Mouse (Mus musculus): Measurements from ENCODE around the gene Pnpla7.
"Not testable (repeated sequence)": the region's sequence is repeated elsewhere in the genome, so short reads cannot be mapped to it uniquely, and the experiment has no call there.

Gene Pnpla7

DNA sequence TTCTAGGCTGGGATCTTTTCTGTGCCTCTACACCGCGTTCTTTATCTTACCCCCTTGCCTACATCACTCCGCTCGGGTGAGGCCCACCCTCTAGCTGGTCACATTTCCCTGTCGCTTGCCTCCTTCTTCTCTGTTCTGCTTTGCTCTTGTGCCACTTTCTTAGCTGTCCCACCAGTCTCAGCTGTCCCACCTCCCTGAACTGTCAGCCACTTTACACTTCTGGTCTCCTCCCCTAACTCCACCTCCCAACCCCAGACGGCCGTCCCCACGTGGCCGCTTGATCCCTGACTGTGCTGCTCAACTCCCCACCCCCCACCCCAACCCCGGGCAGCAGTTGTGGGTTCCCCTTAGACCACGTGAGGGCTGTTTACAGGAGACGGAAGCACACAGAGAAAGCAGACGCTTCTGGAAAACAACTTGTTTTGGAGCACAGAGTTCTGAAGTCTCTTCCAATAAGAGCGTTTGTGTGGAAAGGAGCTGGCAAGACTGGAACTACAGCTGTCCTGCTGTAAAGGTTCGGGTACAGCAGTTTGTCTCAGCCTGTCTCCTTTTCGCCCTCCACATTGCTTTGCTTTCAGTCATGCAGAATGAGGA, at the start of gene Pnpla7:
TSS of gene Pnpla7 (plus strand) at position 330 of the 594 bp plus-strand sequence.
- peak; percentile 81 to 88 for DNase-seq

DNA sequence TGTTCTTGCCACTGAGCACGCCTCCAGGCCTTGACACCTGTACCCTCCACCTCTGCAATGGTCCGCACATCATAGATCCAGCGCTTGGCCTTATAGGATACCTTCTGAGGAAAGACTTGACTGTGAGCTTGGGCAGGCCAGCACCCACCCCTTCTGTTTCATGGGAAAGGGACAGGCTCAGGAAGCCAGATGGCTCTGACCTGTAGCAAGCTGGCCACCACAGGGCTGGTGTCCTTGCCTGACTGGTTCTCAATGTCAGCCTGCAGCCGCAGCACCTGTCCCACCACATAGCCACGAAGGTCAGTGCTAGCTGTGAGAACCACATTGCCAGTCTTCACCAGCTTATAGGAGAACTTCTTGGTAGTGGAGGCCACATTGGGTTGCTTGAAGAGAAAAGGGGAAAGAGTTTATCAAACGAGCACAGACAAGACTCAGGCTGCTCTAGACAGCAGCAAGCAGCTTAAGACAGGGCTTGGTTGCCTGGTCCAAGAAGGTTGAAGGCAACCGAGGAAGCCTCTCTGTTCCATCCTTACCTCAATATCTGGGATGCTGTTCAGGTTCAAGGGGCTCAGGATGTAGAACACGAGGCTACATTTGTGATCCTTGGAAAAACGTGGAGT, 49.4 kb upstream of the Pnpla7 start:
- no peak for DNase-seq

DNA sequence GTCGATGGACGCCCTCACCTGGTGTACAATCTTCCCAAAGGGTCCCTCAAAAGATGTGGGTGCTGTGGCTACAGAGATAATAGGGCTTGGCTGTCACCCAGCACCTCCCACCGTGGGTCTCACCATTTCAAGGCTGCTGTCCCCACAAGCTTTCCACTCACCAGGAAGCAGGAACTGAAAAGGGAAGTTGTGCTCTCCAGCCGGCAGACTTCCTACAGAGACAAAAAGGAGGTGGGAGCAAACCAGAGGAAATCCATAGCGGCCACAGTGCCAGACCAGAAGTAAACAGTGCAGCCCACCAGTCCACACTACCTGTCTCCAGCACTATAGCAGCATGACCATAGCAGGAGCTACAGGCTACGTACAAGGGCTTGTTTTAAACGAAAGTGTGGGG, 48.9 kb upstream of the Pnpla7 start:
- no peak for DNase-seq

DNA sequence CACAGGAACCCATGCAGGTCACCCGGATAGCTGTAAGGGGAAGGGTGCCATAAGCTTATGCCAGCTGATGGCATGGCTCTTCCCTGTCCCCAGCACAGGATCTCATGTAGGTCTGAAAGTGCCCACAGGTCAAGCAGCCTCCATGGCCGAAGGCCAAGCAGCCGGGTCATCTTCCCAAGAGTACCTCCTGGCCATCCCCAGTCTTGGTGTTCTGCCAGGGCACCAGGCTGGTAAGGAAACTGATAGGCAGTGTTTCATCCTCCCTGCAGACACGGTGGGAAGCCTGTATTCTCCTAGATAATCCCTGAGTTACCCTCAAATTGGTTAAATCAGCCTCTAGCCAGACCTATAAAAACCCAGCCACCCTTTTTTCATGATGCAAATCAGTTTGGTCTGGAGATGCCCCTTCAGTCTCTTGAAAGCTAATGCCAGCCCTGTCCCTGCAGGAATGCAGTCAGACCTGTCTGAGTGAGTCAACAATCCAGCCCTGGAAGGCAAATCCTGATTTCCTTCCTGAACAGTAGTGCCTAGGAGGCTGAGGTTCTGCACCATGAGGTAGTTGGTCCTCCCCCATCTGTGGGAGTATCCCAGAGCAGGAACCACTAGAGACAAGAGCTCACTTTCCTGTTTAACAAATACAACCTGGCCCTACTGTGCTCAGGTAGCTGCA, 47.9 kb upstream of the Pnpla7 start:
- DNase-seq, result peak; percentile 34 to 64

DNA sequence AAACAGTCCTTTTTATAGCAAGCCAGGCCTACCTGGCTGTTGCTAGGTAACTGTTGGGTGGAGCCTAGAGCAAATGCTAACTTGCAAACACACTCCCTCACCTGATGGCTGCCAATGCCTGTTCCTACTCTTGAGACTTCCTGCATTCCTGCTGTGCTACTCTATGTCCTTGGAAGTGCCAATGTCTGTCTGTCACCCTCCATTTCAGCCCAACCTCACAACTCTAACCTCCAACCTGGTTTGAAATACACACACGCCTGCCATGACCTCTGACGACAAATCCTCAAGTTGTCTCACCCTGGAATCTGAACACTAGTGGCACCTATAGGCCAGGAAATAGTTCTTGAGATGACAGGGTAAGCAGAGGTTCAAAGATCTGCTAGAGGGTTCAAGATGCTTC, 46.7 kb upstream of the Pnpla7 start:
- DNase-seq, result peak in 1 of 2 experiments; percentile 17

DNA sequence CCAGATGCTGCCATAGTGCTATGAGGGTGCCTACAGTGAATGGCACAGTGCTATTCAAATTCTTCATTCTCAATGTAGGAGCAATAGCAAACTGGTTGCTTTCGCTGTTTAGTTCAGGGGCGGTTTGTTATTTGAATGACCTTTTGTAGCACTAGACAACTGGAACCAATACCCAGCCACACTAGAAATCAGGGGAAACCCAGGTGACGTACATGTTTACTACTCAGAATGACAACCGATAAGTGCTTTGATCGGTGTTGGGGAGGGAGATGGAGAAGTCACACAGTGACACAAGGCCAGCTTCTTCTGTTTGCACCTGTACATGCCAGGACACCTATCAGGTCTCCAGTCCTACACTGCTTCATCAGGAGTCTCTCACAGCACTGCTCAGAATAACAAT, 46.2 kb upstream of the Pnpla7 start:
- no peak for DNase-seq

DNA sequence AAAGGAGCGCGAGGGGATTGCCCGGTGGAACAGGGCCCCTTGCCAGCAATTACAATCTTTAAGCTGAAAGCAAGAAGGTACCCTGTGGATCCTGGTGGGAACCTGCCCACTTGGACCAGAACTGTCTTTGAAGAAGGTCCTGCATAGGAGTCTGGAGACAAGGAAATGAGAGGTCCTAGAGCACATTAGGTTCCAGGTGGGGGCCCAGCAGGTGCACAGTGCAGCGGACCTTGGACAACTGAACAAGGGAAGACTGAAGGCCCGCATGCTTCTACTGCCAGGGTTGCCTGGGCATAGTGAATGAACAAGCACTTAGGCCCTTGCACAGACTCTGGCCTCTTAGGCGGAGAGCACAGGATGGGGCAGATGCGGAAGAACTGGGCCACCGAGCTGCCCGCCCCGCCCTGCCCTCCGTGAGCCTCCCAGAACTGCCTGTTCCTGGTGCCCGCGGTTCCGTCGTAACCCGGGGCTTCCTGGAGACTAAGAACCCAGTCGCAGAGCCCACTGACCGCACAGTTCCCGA, 41.3 kb upstream of the Pnpla7 start:
- DNase-seq, result peak in 1 of 2 experiments; percentile 77

DNA sequence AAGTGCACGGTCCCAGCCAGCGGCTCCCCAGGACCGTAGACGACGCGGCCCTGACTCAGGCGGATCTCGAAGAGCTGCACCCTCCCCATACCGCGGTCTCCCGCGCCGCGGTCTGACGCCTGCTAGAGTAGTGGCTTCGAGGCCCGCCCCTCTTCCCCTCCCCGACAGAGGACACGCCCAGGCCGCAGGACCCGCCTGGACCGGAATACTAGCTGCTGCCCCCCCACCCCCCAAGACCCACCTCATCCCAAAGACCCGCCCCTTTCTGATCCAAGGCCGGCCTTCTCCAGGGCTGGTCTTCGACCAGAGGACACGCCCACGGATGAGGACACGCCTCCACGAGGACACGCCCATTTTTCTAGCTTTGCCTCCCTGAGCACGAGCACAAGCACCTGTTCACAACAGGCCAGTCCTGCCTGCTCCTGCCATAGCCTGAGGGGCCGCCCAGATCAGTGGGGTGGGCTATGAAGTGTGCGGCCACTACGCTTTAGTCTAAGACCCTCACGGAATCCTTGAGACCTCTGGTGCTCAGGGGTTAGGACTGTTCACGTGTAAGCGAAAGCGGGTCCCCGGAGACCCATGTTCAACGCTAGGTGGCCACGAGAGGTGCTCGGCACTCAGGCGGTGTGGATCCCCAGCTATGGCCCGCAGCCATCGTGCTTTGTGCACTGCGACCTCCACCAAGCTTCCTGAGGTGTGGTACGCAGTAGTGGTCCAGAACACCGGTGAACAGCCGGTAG, 40.6 kb upstream of the Pnpla7 start, which contains the start of gene Arrdc1:
TSS of gene Arrdc1 (minus strand) at position 196 of the 740 bp plus-strand sequence.
- DNase-seq, result peak; percentile 96 to 97

DNA sequence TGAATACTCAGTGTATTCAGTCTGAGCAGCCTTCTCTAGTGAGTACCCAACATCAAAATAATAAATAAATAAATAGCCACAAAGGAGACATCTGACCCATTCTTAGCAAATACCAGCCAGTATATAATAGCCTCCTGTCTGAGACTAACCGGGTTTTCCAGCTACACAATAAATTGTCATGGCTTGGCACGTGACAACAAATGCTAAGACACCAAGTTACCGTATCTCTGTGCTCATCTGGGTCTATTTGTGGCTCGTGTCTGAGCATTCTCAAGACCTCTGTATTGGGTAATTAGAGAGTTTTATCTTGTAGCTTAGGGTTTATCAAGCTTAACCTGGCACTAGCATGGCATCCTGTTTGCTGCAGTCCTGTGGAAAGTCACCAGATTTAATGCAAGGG, 33.7 kb upstream of the Pnpla7 start:
- no peak for DNase-seq

DNA sequence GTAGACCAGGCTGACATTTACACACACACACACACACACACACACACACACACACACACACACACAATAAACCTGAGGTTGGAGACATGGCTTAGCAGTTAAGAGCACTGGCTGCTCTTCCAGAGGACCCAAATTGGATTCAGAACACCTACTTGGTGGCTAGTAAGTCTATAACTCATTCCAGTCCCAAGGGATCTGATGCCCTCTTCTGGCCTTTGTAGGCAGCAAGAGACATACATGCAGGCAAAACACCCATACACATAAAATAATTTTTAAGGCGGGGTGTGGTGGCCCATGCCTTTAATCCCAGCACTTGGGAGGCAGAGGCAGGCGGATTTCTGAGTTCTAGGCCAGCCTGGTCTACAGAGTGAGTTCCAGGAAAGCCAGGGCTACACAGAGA, 31.5 kb upstream of the Pnpla7 start:
- peak; percentile 36 to 56 for DNase-seq

DNA sequence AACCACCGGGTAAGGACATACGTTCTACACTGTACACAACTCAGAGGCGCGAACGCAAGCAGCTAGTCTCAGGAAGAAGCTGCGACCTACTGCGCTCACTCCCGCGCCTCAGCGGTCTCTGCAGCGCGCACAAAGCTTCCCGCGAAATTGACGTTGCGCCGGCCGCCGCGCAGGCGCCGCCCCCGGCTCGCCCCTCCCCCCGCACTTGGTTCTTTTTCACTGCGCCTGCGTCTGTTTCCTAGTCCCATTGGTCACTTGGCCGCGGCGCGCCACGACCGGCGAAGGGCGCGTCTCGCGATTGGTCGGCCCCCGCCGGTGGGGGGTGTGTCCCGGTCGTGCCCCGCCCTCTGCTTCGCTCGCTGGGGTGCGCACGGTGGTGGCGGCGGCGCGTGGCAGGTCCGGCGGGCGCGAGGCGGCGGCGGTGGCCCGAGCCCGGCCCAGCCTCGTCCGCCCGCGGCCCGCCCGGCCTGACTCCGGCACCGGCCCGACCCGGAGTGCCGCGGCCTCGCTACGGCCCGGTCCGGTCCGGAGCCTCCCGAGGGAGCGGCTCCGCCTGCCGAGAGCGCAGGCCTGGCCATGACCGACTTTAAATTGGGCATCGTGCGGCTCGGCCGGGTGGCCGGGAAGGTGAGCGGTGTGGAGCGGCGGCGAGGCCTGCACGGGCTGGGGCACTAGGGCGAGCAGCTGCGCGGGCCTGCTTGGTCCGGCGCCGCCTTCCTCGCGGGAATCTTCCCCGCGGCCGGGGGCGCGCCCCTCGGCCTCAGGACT, 26.2 kb upstream of the Pnpla7 start, which contains the start of gene Zmynd19:
TSS of gene Zmynd19 (plus strand) at position 372 of the 768 bp plus-strand sequence.
- peak; percentile 99 for DNase-seq

DNA sequence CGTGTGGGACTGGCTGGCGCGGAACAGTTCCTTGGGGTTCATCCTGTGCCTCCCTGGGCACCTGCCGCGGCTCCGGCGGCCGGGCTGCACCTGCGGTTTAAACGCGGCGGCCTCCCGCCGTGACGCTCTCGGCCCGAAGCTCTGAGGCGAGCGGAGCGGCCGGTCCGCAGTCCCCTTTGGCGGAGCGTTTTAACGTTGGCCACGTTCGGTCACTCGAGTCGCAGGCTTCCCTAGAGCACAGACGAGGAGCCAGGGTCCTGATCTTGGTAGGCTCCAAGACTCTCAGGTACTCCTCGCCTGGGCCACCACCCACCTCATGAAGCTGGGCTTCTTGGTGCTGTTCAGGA, 25.7 kb upstream of the Pnpla7 start:
- DNase-seq, result no peak

DNA sequence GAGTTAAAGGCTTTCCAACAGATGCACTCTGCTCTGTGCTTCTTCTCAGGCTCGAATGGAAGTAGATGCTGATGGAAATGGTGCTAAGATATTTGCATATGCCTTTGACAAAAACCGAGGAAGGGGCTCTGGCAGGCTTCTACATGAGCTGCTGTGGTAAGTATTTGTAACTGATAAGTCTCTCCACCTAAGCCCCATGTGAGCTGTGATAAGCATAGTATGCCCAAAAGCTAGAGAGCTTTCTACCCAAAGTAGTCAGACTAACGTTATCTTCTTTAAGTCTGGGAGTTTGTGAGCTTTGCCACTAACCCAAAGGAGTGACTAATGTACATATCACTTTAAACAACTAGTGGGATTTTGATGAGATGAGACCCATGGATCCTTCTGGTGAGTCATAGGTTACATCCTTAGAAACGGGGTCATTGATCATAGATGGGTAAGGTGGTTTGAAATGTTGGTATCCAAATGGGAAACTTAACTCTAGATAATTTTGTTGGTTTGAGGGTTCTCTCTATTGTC, 23.2 kb upstream of the Pnpla7 start:
- no peak for DNase-seq

DNA sequence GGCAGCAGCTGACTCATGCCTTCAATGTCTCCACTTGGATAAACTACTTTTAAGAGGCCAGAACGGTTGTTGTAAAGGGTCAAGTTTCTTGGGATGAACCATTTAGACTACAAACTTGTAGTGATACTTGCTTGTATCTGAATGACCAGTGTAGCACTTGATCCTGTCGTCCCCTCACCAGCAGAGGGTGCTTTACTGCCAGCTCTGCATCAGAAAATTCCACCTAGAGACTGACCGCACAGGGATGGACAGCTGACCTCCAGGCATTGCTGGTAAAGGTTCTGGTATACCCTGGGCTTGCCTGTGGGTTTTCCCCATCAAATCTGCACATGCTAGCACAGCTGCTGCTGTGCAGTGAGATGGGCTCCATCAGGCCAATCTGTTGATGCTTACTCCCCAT, 14.9 kb upstream of the Pnpla7 start:
- DNase-seq, result peak; percentile 43 to 63

DNA sequence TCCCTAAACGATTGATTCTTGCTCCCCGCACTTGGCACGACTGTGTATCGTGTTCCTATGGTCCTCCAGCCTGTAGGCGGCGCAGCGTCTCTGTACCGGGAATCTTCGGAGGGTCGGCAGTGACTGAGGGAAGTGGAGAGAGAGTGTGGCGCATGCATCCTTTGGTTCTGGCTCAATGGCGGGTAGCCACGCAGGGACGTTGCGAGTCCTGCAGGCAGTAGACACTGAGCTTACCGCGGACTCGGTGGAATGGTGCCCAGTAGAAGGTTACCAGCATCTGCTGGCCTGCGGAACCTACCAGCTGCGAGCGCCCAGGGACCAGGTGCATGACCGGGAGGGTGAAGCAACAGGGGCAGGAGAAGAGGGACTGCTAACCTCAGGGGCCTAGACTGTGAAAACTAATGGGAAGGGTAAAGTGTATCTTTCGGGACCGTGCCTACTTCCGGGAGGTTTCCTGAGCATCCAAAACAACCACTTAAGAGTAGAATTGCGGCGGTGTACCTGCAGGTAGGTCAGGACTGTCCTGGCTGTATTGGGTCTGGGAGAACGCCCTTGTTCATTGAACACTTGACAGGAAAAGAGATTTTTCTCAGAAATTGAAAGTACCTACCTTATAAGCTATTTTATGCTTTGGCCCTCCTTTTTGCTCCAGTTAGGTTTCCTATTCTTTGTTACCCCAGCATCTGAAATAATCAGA, 13.4 kb upstream of the Pnpla7 start, which contains the start of gene Dph7:
TSS of gene Dph7 (plus strand) at position 97 of the 697 bp plus-strand sequence.
- peak; percentile 93 to 94 for DNase-seq

DNA sequence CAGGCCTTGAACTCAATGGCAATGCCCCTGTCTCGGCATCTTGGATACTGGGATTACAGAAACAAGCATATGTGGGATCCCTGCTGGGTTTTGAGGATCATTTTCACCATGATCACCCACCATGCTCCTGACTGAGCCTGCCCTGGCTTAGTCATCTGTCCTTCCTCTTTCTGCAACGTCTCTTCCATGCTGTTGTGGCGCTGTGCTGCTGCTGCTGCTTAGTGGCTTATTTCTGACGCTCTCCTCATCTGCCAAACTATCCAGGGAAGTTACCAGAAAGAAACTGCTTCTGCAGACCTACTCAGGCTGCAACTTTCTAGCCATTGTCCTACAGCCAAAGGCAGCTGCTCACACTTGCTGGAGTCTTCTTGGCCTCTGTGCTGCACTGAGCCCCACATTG, 5.4 kb upstream of the Pnpla7 start:
- DNase-seq, result no peak

DNA sequence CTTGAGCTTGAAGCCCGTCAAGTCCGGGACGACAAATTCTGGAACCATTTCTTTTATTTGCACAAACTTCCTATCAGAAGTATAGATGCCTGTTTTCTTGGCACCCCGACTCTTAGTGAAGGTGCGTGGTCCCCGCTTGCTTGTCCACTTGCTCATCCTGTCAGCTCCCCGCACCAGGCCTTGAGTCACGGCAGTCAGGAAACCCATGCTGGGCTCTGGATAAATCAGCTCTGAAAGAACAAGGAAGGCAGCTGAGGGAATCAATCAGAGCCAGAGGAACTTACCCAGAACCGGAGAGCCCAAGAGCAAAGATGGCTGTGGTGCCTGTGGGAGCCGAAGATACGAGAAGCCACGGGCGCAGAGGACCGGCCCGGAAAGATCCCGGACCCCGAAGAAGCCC, 1.4 kb upstream of the Pnpla7 start:
- DNase-seq, result not testable (repeated sequence)

DNA sequence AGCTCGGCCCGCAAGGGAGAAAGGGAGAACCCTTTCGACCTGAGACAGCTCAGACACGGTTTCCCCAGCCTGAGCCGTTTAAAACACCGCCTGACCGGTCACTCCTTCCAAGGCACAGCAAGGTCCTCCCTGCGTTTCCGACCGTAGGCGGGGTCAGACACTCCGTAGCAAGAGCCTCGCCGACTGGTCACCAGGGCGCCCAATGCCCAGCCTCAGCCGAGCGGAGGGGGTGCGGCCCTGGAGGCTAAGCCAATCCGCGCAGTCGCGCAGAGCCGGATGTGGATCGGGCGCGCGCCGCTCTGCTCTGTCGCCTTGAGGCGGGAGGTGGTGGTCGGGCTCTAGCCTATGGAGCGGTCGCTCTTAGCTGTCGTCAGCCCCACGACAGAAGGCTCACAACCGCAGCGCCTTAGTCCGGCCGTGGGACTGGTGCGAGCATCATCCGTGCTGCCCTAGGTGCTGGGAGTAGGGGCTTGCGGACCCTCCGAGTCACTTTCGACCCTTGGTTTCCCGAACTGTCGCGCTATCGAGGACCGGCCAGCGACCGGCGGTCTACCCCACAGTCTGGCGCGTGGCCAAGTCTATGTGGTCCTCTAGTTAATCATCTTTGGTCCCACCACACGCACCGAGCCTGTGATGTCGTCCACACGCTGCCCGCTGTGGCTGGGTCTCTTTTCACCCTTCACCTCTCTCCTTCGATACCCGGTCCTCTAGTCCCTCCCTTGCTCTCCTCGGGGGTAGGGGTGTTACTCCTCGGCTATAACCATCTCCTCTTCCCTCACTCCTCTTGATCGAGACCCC, 728 bp upstream of the Pnpla7 start, which contains the start of gene Mrpl41:
TSS of gene Mrpl41 (minus strand) at position 193 of the 798 bp plus-strand sequence.
- peak; percentile 97 to 99 for DNase-seq

DNA sequence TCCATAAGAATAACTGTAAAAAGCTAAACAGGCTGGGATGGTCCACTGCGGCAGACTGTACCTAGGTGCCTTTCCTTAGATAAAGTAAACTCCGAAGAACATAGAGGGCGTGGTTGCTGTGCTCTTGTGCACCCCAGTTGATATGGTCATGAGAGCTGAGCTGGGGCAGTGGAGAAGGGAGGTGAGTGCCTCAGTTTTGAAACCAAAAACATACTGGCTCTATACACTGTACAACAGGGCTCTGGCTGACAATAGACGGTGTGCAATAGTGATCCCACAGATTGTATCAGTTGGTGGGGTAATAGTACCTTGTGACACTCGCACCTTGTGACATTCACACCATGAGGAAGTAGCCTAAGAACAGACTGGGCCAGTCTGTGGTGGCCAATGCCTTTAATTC, 1.1 kb downstream of the Pnpla7 start:
- DNase-seq, result no peak

DNA sequence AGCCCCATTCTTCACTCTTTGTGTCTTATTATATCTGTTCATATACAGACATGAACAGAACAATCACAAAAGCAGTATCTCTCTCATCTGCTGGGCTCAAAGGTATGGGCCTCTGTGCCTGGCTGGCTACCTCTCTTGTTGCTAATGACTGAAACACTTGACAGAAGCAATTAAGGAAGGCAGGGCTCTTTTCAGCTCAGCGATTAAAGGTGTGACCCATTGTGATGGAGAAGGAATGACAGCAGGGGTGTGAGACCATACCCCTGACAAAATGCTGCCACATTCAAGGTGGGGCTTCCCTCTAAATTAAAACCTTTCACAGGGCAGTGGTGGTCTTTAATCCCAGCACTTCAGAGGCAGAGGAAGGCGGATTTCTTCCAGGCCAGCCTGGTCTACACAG, 11.9 kb downstream of the Pnpla7 start:
- DNase-seq, result no peak
